Mouse (Mus musculus): ENCODE results near the gene Rras2.

GRCm38 (mm10) chr7:114071395-114071794 lies 46.2 kb downstream of the Rras2 start:
- TF ChIP-seq CTCF (IDR thresholded peaks at IDR 0.05; ENCODE audit: low read depth): no peak
- no peak for TF ChIP-seq EP300 (IDR thresholded peaks at IDR 0.05; ENCODE audit: low read depth)

All from liver, postnatal 0 days (tissue).